Mouse (Mus musculus) ovary, postnatal 10 days (tissue): ENCODE results near the gene Vash2.
A peak's percentile ranks its signal among the peaks of the same experiment; 100 is the strongest.
"Not testable (repeated sequence)": the region's sequence is repeated elsewhere in the genome, so short reads cannot be mapped to it uniquely, and the experiment has no call there.

ENCODE experiments used
- DNase-seq: peaks from one replicate; pipeline ENCODE4 v3.0.0; 2022; ENCODE audit warnings: low spot score

The Vash2 gene

DNA sequence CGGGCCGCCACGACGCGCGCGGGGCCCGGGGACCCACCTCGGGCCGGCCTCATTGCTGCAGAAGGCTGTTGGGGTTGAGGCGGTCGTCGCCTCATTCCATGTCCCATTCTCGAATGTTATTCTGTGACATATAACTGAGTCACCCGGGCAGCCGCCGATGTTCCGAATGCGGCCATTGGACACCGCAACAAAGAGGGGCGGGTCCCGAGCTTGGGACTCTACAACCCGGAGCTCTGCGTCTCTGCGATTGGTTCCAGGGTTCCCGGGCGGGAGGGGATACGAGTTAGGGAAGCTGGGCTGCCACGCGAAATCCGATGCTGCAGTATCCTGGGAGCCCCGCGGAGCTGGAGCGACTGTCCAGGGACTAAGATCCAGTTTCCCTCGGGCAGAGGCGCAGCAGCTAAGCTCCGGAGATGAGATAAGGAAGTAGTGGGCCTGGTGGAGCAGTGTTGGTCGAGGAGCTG is at the start of gene Vash2:
Gene Vash2, minus strand, starts transcription at position 197 of the 464 bp plus-strand sequence.
- DNase-seq, result peak; percentile 59

DNA sequence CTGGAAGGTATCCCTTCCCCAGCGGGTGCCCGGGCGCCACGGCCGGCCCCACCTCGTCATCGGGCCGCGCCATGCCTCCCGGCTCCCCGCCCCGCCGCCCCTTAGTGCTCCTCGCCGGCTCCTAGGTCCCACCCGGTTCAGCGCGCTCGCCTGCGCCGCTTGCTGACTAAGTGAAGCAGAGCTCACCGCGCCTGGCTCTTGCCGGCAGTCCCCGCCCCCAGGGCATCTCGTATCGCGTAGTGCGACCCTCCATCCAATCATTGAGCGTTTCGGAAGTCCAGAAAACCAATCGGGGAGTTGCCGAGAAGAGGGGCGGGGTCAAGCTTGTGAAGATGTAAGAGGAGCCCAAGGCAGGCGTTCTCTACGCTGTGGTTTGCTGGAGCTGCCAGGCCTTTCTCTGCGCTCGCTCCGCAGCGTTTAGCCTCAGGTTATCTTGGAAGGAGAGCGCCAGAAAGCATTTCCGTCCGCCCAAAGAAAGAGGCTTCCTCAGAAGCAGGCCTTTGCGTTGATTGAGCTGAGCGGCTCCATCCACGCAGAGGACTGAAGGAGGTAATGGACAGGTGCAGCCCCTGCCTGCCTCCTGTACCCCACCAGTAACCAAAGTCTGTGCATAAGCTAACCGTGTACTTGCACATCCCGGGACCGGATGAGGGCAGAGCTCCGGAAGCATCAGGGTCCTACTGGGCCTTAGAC is 47.1 kb upstream of the Vash2 start, which contains the start of gene Flvcr1:
Gene Flvcr1, minus strand, starts transcription at position 138 of the 693 bp plus-strand sequence.
- DNase-seq, result peak; percentile 90

DNA sequence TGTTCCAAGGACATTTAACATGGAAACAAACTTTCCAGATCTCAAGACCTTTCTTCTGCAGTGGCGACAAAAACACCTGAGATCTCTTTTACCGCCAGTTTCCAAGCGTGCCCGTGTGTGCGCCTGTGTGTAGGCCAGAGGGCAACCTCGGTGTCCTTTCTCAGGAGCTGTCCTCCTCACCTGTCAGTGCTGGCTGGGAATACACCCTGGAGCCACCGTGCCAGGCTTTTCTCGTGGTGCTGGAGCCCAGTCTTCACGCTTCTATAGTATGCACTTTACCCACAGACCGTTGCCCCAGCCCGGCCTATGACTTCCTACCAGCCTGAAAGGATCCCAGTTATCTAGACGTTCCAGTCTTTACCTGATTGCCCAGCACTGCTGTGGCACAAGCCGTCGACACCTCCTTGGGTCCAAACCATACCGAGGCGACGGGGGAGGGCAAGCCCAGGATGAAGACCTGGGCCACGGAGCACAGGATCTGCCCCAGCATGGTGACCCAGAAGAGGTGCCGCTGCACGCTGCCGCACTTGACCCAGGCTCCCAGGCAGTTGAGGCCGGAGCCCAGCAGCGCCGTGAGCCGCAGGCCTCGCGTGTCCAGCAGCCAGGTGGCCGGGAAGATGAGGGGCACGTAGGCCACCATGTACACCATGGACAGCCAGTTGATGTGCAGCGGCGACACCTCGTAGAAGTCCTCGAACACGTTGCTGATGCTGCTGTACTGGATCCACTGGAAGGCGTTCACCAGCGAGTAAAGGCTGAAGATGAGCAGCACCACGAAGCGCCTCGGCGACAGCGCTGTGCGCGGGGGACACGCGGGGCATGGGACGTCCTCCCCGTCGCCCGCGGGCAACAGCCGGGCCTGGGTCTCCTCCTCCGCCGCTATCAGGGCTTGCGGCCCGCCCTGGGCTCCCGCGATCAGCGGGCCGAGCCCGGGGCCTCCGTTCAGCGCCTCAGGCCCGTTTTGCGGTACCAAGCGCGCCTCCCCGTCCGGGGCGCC is 46.2 kb upstream of the Vash2 start:
- no peak for DNase-seq

DNA sequence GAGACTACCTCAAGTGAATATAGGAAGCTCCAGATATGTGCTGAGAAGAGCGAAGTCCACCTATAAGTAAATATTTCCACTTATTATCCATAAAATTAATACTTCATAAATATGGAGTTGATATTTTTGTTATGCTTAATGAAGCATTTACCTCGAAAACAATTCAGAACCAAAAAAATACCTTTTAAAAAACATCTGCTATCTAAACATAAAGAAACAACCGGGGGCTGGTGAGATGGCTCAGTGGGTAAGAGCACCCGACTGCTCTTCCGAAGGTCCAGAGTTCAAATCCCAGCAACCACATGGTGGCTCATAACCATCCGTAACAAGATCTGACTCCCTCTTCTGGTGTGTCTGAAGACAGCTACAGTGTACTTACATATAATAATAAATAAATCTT is 44.7 kb upstream of the Vash2 start:
- not testable (repeated sequence) for DNase-seq

DNA sequence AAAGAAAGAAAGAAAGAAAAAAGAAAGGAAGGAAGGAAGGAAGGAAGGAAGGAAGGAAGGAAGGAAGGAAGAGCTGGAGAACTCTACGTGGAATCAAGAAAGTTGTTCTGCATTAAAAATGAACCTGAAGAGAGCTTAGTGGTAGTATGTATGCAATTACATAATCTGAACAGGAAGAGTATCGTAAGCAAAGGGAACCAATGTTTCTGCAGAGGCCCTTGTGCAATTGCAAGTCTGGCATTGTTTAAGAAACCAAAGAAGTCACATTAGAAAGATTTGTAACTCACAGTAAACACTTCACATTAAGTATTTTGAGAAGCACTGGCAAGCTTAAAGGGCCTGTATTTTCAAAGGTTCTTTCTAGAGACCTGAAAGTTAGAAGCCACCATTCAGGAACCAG is 44.0 kb upstream of the Vash2 start:
- DNase-seq, result no peak

DNA sequence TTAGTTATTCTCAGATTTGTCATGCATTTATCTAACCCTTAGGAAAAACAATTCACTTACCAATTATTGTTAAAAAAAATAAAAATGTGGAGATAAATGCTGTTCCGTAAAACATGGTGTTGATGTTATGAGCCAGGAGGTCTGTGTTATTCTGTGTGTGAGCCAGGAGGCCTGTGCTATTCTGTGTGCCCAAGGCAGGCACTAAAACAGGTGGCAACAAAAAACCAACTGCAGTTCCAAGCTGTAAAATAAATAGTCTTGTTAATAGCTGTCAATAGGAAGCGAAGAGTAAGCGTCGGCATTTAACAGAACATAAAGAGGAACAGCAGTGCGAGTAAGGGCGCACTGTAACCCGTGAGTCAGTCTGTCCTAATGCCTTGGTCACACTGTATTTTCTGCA is 41.9 kb upstream of the Vash2 start:
- DNase-seq, result no peak

DNA sequence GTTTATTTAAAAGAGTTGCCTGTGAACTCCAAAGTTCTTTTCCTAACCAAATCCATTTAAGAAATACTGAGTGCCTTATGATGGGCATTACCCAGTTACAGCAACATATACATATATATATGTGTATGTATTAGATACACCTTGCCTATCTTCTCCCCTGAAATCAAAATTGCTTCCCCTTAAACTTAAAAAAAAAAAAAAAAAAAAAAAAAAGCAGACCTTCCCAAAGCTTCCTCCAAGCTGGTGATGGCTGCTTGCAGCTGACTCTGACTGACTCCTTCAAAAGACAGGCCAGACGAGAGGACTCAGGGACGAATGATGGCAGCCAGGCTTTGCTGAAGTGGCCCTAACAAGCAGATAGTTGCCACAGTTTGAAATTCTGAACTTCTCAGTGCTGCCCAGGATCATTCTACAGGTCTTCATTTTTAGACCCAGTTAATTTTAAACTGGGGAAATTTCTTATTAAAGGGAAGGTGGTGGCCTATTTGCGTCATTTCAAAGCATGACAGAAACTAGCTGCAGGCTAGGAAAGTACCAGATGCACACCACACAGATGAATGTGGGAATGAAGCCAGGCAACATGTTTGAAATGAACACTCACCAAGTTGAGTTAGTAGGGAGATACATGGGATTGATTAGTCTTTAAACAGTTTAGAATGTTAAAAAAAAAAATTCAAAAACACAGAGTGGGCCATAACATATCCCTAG is 41.3 kb upstream of the Vash2 start:
- DNase-seq, result no peak

DNA sequence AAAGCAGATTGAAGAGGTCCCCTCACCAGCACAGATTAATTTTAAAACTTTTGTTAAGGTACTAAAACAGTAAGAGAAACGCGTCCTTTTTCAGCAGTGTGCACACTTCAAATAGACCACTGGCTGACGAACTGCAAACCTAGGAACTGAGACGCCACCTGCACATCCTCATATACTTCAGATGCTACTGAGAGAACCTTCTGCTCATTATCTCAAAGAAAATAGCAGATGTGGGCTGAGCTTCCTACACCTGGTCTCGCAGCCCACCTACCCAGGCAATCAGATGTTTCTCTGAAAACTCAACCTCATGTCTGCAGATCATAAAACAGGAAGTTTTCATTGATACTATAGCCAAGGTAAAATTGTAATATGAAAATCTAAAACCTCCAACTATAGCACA is 40.7 kb upstream of the Vash2 start:
- no peak for DNase-seq

DNA sequence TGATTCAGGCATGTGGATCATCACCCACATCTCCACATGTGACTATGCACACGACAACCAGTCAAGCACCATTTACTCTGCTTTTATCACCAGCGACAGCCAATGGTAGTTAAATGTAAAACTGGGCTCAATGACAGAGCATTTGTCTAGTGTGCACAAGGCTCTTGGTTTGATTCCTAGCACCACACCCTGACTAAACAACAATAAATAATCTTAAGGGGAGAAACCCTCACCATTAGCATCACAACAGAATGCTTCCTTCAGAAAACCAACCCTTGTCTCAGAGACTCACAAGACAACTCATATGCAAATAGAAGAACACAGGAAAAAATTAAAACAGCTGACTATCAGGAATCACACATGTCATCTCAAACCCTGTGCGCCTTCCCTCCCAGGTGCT is 35.2 kb upstream of the Vash2 start:
- no peak for DNase-seq

DNA sequence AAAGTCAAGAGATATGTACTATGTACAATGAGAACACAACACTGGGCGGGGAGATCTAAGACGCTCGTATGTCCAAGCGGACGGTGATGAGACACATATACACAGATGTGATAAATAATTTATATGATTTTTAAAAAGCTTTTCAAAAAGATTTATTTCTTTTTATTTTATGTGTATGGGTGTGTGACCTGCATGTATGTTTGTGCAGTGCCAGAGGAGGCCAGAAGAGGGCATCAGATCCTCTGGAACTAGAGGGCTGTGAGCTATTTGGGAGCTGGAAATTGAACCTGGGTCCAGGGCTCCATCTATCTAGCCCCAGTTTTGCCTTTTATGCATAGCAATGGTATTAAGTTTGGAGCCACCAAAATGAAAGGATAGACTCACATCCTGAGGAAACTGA is 29.6 kb upstream of the Vash2 start:
- DNase-seq, result no peak

DNA sequence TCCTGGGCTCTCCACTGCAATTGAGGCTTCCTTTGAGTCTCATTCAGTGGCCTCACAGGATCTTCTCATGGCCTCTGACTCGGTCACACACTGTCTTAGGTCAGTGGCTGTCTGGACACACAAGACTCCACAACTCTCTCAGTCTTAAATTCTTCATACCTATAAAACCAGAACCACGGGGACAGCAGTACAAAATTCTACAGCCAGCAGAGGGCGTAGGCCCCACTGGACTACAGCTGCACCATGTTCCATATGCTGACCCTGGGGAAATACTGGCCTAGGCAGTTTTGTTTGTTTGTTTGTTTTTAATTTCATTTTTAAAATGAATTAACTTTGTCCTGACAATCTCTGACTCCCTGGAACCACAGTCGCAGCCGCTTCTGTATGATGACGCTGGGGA is 23.1 kb upstream of the Vash2 start:
- DNase-seq, result no peak

DNA sequence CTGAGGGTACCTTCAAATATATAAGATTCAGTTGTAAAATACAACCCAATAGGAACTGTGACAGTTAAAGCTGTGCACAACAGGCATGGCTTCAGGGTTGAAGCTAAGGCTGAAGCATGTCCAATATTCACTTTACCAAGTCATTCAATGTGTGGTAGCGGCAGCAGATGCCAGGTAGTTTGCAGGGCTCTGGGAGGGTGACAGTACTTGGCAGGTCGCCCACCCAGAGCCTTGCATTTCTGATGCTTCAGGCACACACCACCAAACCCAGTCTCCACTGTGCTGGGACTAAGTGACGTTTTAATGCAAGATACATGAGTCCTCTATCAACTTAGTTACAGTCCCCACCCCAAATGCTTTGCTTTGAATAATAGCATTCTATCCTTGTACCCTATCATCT is 21.6 kb upstream of the Vash2 start:
- DNase-seq, result no peak

DNA sequence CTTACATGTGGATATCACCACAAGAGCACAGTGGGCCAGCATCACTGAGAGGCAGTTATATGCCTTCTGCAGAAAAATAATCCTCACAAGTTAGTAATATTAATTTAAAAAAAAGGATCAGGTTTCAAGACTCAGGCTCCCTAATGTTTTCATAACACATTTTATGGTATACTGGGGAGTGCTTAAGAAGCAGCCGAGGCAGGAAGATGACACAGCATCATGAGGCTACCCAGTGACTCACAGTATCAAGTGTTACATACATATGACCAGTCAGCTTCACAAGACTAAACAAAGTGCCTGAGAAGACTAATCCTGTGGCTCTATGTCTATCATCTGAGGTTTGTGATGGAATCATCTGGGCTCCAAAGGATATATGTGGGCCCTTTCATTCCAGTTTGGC is 18.9 kb upstream of the Vash2 start:
- DNase-seq, result no peak

DNA sequence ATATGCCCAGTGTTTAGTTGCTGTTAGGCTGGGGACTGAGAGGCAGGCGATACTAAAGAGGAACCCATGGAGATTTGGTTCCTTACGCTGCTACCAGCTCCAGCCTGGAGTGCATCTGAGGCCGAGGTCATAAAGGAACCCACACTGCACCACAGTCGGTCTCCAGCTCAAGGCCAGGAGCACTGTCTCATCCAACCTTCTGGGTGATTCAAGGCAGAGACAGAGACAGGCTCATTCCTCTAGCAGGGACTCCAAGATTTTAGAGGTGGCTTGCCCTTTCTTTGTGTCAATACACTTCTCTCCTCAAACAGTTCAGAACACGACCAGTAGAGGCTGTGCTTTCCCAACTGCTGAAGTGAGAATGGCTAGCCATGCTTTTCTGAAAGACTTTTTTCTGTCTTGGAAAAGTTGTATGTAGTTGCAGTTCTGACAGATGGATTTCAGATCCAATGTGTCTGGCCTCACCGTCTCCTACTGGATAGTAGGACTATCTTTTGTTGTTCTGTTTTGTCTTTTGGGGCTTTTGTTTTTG is 17.3 kb upstream of the Vash2 start:
- no peak for DNase-seq

DNA sequence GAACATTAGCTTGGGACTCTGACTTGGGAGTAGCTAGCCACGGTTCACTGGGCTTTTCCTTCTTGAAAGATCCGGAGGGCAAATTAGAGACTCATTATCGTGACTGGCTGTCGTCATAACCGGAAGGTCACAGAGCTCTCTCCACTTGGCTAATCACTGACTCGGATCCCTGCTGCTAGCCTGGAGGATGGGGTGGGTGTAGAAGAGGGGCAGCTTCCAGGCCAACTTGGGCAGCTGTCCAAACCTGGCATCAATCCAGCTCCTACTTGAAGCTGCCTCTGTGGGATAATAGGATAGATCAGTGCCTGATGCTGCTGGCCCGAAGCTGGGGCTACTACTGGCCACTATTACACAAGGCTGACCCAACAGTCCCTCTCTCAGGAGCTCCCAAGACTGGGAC is 16.5 kb upstream of the Vash2 start:
- no peak for DNase-seq

DNA sequence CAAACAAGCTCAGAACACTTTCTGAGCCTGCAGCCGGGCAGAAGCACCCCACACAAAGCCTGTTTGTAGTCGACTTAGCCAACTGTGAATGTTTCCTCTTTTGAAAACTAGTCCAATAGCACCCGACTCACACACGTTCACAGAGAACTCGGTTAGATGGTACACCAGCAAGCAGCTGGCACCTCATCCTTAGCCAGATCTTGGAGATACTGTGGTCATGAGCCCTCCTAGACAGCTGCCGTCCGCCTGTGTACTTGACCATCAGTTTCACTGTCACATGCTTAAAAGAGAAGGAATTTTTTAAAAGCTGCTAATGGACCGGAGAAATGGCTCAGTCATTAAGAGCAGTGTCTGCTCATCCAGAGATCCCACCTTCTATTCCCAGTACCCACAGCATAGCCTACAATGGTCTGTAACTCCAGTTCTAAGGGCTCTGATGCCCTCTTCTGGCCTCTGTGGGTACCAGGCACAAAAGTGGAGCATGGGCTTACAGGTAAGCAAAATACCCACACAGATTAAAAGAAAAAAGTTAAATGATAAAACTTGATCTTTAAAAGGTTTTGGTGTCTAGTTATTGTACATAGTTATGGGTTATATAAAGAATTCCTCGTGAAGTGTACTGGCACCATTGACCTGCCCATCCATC is 10.5 kb upstream of the Vash2 start:
- DNase-seq, result no peak

DNA sequence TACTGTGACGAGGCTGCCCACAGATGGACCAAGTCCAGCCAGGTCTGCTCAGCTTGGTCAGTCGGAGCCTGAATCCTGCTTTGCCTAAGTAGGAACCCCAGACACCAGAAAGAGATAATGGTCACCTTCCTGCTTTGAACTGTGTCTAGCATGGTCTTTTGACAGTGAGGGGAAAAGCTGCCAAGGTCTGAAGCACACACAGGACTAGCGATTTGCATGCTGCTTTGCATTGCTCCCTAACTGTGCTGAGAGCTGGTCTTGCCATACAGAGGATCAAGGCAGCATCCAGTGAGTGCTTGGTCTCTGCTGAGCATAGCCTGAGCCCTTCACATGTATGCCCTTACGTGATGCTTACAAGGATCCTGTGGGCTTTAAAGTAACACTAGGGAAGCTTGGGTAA is 2.3 kb upstream of the Vash2 start:
- no peak for DNase-seq

DNA sequence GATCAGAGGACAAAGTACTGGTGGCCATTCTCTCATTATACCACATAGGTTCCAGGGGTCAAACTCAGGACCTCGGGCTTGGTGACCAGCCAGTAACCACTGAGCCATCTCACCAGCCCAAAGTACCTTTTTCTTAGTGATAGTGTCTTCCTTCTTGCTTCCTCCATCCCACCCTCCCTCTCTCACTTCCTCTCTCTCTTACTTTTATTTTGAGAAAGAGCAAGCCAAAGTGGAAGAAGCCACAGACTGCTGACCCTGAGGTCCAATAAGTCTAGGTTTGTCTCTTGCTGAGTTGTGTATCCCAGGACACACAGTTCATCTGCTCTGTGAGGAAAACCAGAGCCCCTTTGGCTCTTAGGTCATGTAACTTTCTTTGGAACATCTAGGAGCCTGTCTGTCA is 1.4 kb upstream of the Vash2 start:
- DNase-seq, result no peak

DNA sequence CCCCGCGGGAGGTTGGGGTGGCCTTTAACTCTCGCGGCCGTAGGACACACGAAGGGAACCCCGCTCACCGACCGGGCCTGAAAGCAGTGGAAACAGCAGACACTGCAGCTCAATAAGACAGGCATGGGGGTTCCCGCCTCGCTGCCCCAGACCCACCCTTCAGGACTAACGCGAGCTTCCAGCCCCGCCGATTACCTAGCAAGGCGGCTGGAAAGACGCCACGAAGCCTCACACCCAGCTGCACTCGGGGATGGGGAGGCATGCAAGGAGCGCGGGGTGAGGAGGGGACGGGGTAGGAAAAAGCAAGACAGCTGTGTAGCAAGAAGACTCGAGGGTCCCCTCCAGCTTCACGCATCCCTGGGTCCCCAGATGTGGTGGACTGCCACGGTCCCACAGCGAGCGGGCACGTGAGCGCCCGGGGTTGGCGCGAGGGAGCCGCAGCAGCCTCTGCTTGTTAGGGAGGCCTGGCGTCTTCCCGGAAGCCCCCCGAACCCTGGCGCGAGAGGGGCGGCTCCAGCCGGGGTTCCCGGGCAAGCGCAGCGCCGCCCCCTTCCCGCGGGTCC is 504 bp downstream of the Vash2 start:
- peak; percentile 13 for DNase-seq

DNA sequence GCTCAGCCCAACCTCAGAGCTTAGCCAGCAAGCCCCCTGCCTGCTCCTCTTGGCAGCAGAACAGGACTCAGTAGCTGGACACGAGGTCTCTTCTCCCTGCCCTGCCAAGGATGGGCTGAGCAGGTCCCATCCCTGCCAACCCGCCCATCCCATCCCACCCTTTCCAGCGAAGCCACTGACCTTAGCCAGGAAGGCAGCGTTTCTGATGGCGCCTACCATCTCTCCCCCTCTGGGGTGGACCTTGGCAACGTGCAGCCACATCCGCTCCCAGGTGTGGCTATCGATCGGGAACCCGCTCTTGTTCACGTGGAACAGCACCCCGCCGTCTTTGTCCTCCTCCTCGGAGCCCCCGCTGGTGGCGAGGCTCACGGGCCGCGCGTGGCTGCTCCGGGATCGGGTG is 1.1 kb downstream of the Vash2 start:
- DNase-seq, result no peak

DNA sequence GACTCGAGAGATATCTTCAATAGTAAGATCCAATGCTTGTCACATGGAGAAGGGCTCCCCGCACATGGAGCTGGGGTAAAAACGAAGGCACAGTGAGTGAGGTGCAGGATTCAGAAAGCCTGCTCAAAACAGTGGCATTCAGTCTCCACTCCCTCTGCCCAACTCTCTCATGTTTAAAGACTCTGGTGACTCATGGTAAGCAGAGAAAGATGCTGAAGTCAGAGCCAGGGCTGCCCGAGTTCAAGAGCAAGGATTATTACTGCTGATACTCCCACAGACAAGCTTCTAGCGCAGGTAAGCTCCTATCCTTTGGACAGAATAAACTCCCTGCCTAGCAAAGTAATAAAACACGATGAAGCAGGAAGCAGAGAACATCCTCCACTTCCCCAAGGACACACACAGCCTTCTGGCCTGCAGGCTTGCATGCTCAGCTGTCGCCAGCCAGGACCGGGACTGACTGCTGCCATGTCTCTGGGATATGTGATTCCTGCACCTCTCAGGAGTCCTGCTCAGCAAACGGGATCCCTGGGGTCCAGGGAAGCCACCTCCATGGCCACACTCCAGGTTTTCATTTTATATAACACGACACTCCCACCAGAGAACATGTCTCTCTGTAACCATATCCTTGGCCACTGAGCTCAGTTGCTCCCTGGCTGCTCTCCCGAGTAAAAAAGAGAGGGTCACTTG is 2.1 kb downstream of the Vash2 start:
- DNase-seq, result no peak
